Mouse (Mus musculus) urinary bladder, postnatal 36 days (tissue): ENCODE measurements around the gene Rnf150.

Experiments used
- DNase-seq, 2 experiments: peaks; one replicate each; pipeline ENCODE4 v3.0.0; 2022; ENCODE audit warnings: low spot score in 2 of 2, mixed read lengths in 1 of 2

The Rnf150 gene

DNA sequence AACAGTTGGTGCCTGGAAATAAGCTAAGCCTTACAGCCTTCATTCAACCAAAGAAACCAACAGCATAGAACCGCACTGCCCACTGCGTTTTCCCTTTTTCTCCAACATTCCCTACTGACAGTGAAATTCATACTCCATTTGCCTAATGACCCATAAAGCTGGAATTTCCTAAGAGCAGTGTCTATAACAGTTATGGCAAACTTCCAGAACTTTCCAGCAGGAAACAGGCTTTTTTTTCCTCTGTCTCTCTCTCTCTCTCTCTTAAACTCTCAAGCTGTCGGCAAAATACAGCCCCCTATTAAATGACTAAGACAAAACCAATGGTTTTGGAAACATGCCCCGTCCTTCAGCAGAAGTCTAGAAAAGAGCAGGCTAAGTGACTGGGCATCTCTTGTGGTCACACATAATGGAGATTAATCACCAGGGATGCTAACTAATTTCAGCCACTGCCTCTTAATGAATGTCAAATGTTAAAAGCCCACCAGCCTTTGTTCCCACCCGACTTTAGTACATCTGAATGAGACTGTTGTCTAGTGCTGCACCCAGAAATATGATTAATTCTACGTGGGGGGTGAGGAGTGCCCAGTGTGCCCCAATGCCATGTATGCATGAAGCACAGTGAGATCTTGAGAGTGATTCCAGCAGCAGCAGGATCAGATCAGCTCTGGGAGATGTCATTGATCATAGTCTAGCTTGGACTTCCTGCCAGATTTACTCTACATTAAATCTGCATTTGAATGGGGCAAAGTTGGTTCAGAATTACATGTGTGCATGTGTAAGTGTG, 80.3 kb downstream of the Rnf150 start:
- DNase-seq, result no peak

DNA sequence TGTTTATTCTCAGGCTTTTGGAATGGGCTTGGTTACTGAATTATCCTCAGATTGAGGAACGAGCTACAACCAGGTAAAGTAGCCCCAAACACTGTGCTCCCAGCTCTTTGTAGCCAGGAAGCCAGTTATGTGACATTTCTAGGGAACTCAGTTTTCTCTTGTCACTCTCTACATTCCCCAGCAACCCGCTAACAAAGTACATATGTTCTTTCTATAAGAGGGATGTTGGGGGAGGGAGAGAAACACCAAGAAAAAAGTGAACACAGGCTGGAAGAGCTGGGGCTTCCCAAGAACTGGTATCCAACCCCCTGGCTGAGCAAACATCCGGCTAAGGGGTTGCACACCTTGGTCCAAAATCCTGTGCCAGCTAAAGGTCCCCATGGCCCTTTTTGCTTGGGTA, 82.7 kb downstream of the Rnf150 start:
- DNase-seq, result no peak

DNA sequence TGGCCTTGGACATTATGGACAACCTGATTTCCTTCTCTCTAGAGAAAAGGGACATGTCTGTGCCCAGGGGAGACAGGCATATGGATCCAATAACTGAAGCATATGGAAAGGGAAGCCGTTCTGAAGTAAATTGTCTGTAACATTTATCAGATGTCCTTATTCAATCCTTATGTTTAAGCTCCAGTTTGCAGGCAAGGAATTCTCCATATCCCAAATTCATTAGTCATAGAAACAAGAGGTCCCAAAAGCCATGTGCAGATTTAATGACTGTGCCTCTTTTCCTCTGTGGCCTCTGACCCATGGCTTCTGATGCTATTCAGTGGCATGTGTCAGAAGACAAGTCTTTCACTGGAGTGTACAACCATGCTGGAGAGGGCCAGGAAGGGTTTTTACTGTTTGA, 83.5 kb downstream of the Rnf150 start:
- no peak for DNase-seq

DNA sequence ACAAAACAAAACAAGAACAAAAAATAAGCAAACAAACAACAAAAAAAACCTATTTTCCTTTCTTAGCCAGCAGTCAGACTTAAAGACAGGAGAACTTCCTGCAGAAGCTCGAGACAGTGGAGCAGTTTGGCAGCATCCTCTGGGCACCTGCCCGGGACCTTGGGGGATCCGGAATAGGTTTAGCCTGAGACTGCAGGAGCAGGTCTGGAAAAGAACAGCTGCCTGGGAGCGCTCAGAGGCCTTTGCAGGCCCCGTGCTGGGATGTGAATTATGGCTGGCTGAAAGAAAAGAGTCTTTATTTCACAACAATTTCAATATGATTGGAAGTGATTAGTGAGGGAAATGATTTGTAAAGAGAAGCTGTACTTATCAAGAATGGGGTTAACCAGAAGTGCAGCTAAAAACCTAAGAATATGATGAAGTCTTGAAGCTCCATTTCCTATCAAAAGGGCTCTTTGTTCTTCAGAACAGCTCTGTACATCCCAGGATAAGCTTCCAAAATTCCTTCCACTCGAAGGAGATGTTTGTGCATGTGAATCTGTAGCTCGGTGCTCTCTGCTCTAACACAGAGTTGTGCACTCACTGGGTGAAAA, 92.1 kb downstream of the Rnf150 start:
- no peak for DNase-seq

DNA sequence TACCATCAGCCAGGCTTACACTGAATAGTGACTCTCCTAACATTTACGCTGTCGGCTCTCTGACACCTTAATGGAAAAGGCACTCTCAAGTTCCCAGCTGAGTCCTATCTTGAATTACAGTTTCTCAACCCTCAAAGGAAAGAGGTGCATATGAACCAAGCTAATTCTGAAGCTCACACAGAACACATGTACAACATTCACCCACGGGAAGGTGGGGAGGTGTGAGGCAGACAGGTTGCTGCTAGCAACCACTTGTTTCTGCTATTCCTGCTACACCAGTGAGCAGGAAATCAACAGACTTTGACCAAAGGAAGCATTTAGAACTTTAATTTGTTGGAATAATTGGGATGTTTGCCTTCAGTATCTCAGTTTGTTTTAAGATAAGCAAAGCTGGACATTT, 96.3 kb downstream of the Rnf150 start:
- no peak for DNase-seq

DNA sequence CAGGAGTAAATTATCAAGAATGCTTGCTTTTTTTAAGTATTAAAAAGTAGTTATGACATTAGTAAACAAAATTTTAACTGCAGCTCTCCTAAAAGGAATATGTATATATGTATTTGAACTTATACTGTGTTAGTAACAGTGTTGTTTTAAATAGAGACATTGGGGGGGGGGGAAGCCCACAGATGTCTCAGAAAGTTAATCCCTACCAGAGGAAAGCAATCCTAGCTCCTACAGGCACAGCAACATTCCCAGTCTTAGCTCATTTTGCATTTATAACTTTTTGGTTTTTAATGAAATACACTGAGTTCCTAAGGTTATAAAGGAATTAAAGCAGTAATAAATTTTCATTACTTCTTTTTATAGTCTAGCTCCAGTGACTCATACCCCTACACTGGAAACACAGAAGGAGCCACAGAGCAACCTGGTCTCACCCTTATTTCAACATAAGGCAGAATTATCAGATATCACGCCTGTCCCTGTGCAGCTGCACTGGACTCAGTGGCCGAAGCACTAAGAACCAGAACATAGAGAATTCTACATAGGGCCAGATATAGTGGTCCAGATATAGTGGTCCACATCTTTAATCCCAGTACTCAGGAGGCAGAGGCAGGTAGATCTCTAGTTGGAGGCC, 96.9 kb downstream of the Rnf150 start:
- DNase-seq, result no peak

DNA sequence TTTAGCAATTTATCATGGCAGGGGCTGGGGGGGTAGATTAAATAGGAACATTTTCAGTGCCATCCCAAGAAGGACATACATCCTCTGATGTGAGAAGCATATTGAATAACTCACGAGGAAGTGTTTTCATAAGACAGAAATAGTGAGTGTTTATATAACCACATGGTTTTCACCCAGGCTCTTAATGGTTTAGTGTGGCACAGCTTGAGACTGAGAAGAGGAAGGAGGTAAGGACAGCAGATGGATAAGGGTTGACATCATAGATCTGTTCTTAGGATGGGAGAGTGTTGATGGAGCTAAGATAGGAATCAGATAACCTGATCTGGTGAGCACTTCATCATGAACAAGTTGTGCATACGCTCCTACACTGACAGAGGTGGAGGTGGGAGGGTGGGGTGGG, 101.4 kb downstream of the Rnf150 start:
- DNase-seq, result no peak

GRCm38 (mm10) chr8:82967879-82968678, 104.9 kb downstream of the Rnf150 start:
- no peak for DNase-seq

- DNase-seq, result no peak
Observed at GRCm38 (mm10) chr8:82969967-82970366, 106.8 kb downstream of the Rnf150 start.

- no peak for DNase-seq
Observed at GRCm38 (mm10) chr8:82972812-82973211, 109.7 kb downstream of the Rnf150 start.

DNA sequence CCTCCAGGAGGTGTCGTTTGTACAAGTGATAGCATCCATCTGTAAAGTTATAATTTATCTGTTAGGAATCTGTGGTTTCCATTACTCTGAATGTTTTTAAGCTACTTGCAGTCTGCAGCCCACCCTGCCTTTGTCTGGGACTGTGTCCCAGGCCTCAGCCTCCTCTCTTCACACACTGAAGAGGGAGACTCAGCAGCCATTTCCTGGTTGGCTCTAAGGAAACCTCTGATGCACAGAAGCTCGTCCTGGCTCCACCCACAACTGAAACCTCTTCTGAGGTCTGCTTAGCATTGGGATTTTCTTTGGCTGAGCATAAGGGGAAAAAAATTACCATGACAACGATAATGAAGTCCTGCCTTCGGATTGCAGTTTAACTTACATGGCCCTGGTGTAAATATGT, 110.2 kb downstream of the Rnf150 start:
- DNase-seq, result no peak

- DNase-seq, result no peak
Observed at GRCm38 (mm10) chr8:82981244-82981855, 118.2 kb downstream of the Rnf150 start.

DNA sequence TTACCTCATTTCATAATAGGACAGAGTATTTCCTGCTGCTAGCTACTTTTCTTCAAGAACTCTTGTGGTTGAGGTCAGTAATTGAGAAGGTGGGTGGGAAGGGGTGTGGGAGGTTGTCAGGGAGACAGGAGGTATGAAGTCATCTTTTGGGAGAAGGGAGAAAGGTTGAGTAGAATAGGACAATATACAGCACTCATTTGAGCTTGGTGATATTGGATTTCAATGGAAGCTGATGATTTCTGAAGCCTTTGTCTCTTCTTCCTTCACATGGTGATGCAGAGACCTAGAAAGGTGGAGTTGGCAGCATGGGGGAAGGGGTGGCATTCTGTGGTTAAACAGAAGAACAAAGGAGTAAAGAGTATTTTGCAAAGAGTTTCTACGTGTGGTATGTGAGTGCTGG, 119.7 kb downstream of the Rnf150 start:
- no peak for DNase-seq

DNA sequence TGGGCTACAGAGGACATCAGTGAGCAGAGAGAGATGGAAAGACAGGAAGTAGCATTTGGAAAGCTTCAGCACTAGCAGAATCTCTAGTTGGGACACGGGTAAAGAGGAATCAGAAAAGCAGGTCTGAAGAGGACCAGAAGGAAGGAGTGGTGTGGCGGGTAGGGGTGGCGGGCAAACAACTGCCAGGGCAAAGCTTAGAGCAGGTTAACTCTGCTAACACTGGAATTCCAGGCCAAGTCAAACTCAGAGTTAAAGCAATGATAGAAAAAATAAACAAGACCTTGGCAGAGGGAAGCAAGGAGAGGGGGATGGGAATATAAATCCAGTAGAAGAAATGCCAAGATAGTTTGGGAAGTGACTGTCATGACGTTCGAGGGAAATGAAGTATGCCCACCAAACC, 120.1 kb downstream of the Rnf150 start:
- DNase-seq, result no peak

GRCm38 (mm10) chr8:82992093-82992492, 128.9 kb downstream of the Rnf150 start:
- no peak for DNase-seq

DNA sequence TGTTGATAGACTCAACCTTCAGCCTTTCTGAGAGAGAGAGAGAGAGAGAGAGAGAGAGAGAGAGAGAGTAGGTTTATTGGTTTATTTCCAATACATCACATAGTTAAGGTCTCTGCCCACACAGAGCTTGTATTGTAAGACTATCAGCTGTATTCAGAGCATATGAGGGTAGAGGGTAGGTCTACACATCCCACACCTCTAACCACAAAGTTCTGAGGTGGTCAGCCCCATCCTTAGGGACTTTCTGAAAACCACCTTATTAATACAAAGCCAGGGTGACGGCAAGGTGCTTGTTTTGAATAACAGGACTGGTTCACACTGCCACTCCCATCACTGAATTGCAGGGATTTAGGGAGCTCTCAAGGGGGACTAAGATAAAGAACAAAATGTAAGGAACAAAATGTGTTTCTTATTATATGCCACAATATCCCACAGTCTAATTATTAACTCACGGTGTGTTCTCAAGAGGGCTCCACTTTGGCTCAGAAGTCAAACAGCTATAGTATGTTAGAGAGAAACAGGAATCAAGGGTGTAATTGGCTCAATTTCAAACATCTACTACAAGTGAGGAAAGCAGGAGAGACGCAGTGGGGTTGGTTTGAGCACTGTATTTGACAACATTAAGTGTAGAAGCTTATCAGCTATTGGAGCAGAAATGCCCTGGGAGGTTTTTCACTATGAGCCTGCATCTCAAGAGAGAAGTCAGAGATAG, 132.7 kb downstream of the Rnf150 start:
- no peak for DNase-seq

GRCm38 (mm10) chr8:82996843-82997242, 133.7 kb downstream of the Rnf150 start:
- DNase-seq, result no peak

- no peak for DNase-seq
Observed at GRCm38 (mm10) chr8:82998778-82999177, 135.6 kb downstream of the Rnf150 start.

- no peak for DNase-seq
Observed at GRCm38 (mm10) chr8:83003187-83003586, 140.0 kb downstream of the Rnf150 start.

DNA sequence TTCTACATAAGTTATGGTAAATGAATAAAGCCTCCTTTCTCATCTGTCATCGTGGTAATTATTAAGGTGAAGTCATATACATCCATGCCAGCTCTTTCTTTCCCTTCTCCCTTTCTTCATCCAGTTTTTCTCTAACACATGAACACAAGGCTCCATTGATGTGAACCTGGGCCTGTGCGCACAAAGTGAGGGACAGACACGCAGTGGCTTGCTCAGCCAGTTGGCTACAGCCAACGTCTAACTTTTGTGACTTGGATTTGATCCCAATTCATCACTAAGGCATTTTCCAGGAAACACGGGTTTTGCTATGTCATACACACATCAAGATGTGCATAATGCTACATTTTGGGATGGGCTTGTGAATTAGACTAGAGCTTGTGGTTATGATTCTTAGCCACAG, 146.3 kb downstream of the Rnf150 start:
- DNase-seq, result no peak

DNA sequence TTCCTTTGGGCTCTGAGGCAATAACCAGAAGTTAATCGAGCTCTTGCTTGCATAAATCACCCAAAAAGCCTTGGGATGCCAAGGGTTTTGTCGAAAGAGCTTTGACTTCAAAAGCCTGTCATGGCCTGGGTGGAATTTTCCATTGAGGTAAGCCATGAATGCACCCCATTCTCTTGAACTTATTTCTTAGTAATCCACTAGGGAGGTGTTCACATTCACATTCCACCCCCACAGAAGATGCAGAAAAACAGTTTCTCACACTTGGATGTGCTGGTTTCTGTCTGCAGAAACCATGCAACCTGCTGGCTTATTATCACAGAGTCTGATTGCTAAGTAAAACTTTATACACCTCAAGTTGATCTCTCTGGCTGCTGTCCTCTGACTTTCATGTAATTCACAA, 148.1 kb downstream of the Rnf150 start:
- DNase-seq, result no peak
